Mouse (Mus musculus): ENCODE results near the gene Olfr1024.

Gene Olfr1024

DNA sequence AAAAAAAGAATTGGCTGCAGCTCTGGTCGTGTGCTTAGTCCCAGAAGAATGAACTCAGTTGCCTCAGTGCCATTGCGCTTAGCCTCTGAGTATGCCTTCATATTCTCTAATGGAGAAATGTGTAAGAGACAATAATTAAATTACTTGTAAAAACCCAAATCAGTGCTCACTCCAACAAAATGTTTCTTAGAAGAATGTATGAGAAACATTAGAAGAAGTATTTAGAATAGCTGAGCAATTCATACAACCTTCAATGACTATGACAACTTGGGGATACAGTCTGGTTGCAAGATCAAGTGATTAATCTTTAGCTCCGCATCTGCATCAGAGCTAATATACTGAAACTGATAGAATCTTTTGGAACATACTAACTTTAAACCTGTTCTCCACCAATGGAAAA is at the start of gene Olfr1024:
TSS of gene Olfr1024 (minus strand) at position 101 of the 400 bp plus-strand sequence.
- no peak for DNase-seq

DNA sequence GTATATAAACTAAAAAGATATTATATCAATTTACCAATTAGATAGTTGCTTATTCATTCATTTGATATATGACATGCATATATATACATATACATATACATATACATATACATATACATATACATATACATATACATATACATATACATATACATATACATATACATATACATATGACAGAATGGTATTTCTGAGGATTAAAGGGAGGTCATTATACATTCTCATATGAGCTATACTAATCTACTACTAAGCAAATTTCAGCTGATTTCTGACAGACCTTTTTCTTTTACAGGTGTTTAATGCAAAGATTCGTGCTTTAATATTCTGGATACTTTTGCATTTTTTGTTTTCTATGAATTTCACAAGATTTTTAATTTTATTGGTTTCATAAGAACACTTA is 45.3 kb upstream of the Olfr1024 start, which contains the start of gene Olfr1028:
TSS of gene Olfr1028 (plus strand) at position 301 of the 400 bp plus-strand sequence.
- no peak for DNase-seq

DNA sequence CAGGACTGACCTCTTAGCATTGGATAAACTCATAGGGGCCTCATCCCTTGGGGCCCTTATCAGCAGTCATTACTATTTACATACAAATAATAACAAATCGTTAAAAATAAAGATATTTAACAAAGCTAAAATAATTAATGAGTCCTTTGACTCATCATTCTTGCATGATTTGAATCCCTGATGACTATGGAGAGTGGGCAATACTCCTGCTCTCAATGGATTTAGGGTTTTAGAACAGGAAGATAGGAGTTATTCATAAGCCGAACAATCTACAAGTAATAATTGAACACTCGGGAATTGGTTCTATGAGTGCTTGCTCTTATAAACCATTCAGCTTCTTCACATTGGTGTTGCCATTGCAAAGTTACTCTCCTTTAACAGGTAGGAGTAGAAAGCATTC is 16.4 kb upstream of the Olfr1024 start, which contains the start of gene Olfr1026:
TSS of gene Olfr1026 (plus strand) at position 301 of the 400 bp plus-strand sequence.
- no peak for DNase-seq

DNA sequence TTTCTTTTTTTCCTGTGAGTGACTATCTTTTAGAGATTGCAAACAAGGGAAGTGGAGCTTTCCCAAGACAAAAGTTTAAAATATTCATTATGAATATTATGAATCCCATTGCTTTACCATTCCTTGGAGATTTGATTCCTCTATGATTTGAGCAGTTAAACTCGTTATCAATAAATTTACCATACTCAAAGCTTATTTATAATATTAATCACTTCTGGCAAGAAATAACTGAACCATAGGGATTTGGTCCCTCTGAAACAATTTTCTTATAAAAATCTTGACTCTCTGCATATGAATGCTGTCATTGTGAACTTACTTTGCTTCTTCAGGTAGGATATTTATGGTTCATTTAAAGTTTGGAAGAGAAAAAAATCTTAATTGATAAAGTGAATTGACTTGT is 10.0 kb upstream of the Olfr1024 start, which contains the start of gene Olfr1025-ps1:
TSS of gene Olfr1025-ps1 (plus strand) at position 301 of the 400 bp plus-strand sequence.
- DNase-seq, result no peak

DNA sequence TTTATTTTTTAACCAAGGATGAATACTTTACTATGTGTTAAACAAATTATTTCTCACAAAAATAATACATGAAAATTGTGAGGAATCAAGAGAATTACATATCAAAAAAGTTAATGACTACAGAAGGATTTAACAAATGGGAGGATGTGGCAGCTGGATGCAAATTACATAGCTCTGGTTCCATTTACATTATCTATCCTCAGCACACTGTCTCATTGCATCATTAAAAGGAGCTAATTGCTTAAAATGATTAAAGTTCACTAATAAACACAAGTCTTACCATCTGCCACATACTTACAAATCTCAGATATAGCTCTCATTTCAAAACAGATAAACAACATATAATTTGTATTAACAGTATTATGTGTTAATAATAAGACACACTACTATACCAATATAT is 8.3 kb upstream of the Olfr1024 start:
- no peak for DNase-seq

DNA sequence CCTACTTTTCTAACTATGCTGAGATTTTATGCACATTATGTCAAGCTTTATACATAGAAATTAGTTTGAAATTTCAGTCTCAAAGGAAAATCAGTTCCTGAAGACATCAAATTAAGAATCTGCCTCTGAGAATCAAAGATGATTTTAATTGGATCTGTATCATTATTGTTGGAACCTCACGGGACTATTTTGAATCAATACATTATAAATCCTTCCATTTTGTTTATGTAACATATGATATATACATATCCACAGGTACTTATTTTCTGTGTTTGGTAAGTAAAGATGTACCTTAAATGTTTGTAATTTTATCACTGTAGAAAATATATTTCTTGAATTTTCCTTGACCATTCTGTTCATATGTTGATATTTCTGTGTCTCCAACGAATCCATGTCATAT is 19.5 kb downstream of the Olfr1024 start, which contains the start of gene Olfr1023:
TSS of gene Olfr1023 (plus strand) at position 301 of the 400 bp plus-strand sequence.
- DNase-seq, result no peak

DNA sequence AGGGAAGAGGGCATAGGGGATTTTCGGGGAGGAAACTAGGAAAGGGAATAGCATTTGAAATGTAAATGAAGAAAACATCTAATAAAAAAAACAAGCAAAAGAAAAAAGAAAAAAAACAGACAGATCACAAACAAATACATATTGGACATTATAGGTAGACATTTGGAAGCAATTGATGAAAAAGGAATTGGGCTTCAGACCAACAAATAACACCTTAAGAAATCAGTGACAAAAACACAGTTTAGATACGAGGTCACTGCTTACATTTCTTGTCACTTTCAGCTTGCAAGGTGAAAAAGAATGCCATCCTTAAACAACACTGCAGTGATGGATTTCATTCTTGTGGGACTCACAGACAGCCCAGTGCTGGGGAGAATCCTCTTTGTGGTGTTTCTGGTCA is 36.6 kb downstream of the Olfr1024 start, which contains the start of gene Olfr1022:
TSS of gene Olfr1022 (plus strand) at position 301 of the 400 bp plus-strand sequence.
- no peak for DNase-seq

Data from thymus, postnatal 36 days (tissue).